Mouse (Mus musculus): Measurements from ENCODE around the gene Pawr.

Gene Pawr

DNA sequence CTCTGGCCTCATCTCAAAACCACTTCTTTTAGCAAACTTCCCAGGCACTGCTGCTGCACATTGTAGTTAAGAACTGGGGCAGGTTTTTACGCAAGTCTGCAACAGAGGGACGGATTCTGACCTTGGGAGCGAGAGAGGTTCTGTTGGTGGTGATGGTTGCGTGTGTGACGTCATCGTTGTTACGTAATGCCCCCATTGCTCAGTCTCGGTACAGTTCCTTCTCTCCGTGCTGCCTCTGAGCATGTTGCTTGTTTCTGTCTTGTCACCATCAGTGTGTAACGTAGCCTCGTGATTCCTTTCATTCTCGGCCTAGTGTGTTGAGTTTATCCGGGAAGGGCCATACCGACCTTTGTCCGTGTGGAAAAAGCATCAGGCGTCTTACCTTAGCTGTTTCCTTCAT, 28.1 kb downstream of the Pawr start:
- DNase-seq: no peak

DNA sequence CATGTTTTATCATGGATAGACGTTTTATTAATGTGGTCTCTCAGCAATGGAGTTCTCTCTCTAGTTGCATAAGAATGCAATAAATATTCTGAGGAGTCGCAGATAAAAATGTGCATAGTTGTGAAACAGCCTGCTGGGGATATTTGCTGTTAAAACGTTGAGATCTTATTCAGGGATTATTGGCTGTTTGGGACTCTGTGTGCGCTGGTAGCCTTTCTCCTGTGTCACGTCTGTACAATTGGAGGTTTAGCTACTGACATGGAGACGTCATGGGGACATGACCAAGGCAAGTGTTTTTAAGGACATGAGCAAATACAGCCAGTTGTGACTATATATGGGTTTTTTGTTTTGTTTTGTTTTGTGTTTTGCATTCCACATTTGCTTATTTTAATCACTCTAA, 28.9 kb downstream of the Pawr start:
- no peak for DNase-seq

DNA sequence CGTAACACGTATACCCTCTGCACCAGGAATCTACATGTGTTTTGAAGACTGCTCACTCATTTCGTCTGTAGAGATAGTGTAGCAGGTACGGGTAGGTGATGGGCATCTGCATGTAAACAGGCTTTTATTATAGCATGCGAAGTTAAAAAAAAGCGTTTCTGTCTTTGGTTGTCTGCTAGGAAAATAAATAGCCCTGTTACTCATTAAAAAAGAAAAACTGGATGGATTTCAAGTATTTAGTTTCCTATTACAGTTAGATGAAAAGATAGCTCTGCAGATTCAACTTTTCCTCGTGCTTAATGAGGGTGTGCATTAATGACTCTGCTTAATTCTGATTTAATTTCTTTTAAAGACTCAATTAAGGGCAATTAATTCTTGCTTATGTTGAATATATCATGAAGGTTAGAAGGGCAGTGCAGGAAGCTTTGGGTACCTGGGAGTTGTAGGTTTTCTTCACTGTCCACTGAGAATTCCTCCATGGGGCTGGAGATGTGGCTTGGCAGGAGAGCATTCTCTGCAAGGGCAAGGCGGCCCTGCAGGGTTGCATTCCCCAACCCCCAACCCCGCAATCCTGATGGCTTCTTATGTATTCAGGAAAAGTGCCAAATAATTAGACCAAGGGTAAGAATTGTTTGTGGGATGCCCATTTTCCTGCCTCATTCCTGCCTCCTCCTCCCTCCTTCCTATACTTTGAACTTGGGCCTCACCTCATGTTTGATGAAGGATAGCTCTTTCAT, 29.7 kb downstream of the Pawr start:
- no peak for DNase-seq

DNA sequence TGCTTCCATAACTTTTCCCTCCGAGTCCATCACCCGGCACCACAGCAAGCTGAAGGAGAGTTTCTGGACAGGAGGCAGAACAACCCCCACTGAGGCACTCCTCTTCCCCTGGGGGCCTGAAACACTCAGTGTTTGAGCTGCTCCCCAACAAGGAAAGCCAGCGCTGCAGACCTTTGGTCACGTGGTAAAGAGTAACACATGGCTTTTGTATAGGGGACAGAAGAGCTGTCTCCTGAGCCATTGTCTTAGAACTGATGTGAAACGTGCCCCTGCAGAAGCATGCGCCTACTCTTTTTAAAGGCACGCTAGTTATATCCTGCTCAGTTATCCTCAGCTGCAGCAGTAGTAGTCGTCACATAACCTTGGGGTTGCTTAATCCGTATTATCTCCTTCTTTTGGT, 32.0 kb downstream of the Pawr start:
- no peak for DNase-seq

DNA sequence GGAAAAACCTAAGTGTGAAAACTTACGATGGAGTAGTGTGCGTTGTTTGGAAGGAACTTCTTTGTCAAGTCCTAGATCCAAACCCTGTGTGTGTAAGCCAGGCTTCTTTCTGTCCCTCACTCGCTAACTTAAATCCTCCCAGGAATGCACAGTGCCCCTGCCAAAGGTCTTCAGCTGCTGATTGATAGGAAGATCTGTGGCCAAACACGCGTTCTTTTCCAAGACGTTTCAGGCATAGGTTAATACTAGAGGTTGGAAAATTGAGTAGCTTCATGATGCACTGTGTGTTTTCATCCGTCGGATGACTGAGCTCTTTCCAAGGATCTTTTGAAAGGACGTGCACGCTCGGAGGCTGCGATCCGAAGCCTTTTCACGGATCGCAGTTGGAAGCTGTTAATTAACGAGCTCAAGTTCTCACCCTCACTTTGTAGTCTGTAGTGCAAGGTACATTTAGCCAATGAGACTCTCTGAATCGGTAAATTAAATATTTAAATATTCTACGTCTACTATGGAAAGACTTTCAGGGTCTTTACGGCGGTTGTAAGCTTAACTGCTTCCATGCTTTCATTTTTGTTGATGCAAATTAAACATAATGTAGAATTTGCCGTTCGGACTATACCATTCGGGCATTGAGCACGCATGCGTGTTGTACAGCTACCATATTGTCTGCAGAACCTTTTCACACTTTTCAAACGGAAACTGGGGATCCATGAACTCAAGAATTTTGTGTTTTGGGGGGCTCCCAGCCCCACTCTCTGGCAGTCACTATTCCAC, 33.2 kb downstream of the Pawr start:
- DNase-seq: no peak

DNA sequence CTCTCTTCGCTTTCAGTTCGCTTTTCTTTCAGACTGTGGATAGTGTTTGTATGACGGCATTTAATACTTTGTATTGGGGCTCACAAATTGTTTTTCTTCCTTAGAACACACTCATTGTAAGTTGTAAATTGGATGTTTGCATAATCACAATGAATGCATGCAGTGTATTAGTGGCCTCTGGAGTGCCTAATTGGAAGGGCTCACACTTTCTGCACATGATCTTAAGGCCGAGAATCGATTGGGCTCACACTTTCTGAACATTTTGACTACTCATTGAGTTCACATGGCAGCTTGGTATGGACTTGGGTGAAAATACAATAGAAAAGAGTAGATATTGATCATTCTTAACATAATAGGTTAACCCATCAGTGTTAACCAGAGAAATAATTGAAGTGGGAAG, 34.3 kb downstream of the Pawr start:
- DNase-seq: no peak

DNA sequence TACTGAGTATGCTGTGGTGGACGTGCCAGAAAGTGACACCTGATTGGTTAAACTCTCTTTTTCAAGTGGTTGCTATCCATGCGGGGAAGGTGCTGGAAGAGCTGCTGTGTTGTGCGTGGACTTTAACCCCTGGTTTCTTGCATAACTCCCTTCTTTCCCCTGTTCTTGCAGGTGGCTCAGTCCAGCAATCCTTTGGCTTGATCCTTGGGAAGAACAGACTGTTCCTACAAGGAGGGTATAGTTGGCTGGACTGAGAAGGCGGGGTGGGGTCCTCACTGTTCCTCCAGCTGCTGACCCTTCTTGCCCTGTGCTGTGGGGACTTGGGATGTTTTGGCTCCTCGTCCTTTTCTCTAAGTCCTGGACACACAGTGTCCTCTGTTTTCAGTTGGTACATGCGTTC, 36.4 kb downstream of the Pawr start:
- no peak for DNase-seq

DNA sequence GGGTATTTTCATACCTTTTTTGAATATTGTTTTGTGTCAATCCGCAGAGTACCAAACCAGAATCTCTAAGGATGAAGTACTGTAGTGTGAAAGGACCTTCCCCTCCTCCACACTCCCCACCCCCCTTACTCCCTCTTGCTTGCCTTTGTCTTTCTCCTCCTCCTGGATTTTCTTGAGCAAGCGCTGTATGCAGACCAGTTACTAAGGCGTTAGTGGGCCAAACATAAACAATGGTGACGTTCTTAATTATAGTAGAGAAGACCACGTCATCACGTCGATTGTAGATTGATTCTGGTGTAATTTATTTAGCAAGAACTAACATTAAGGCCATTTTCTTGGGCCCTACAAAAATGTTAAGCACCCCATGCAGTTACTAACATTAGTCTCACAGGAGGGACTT, 40.3 kb downstream of the Pawr start:
- DNase-seq: no peak

DNA sequence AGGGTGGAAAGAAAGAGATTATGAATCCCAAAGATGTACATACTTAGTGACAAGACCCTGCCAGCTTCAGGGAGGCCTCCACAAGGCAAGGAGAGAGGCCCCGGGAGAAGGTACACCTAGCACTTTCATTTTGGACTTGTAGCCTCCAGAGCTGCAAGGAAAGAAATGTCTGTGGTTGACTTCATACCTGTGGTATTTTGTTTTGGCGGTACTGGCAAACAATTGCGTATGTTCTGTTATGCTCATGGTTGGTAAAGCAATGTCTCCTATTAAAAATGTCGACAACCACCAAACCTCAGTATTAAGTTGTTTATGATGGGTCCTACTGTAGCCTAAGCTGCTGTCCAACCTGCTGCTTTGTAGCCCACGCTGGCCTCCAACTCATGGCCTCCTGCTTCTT, 40.9 kb downstream of the Pawr start:
- no peak for DNase-seq

DNA sequence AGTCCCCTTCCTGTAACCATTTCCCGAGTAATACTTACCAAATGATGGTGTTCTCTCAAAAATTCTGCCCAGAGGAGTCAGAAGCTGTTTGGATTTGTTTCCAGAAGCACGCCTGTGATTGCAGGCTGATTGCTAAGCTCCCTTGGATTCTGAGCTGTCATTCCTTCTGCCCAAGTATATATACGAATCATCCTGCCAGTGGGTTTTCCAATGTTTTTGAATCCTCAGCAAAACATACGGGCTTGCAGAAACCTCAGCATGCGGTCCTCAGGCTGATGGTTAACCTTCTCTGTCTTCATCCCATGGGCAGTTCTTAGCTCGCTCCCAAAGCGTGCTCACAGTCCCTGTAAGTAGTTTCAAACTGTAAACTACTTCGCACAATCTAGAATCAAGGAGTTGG, 43.9 kb downstream of the Pawr start:
- no peak for DNase-seq

DNA sequence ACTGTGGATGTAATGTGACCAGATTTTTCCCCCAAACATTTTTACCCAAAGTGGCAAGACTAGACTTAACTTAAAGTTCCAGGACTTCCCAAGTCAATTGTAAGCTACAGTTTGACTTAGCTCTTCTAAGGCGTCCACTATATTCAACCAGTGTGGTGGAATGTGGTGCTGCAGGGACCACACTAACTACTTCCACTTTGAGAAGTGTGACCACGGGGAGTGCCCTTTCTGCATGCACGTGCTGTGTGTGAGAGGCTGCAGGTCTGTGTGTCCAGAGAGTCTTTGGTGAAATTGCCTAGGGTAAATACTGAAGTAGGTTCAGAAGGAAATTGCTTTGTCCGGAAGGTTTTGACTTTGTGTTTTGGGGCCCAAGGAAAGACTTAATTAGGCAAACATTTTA, 44.4 kb downstream of the Pawr start:
- DNase-seq: no peak

DNA sequence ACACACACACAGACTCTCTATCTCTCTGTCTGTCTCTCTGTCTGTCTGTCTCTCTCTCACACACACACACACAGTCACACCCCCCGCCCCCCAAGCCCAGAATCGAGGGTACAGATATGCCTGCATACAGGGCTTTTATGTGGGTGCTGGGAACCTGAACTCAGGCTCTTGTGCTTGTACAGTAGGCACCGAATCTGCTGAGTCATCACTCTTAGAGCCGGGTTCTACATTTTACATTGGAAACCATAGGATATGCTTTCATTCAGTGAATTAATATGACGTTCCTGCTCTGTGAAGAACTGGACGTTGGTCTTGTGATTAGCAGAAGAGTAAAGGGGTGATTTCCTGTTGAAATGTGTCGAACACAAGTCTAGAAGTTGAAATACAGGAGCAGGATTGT, 45.4 kb downstream of the Pawr start:
- no peak for DNase-seq

DNA sequence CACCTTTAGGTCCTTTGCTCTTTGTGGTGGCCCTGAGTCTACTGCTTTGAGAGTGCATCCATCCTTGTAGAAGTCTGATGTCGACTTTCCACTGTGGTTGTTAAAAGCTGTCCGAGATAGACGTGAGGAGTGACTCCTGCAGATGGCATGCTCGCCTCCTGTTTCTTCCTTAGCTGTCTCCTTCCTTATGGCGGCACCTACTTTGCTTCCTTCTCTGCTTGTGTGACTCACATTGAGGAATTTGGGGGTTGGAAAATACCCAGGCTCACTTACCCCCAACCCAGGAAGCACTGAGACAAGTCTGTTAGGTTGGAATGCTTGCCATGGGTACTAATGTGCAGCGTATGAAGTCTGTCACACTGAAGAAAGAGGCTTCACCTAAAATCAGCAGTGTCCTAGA, 46.1 kb downstream of the Pawr start:
- no peak for DNase-seq

DNA sequence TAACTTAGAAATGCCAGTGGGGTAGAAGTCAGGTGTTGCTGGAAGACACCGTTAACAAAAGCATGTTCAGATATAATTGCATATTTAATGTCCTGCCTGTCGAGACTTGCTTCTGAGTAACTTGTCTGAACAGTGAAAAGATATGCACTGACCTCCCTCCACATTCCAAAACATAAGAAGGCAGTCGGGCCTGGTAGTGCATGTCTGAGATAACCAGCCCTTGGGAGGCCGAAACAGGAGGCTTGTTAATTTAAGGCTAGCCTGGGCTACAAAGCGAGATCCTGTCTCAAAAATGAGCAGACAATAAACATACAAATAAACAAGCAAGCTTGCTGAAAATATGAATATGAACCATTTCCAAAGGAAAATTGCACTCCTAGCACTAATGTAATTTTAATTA, 46.6 kb downstream of the Pawr start:
- no peak for DNase-seq

DNA sequence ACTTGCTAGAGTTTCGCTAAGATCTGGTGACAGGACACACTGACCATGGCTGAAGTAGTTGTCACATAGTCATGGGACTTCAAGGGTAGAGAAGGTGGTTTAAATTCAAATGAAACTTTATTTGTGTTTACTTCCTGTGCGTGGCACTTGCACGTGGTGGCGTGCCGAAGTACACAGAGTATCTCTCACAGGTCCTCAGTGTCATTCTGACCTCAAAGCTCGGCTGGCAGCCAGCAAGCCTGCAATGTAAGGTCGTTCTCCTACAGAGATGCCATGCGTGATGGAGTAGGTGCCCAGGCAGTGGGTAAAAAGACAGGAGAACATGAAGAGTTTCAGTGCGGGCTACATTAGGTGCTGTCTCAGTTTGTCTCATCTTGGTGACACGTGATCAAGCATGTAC, 48.8 kb downstream of the Pawr start:
- DNase-seq: no peak

DNA sequence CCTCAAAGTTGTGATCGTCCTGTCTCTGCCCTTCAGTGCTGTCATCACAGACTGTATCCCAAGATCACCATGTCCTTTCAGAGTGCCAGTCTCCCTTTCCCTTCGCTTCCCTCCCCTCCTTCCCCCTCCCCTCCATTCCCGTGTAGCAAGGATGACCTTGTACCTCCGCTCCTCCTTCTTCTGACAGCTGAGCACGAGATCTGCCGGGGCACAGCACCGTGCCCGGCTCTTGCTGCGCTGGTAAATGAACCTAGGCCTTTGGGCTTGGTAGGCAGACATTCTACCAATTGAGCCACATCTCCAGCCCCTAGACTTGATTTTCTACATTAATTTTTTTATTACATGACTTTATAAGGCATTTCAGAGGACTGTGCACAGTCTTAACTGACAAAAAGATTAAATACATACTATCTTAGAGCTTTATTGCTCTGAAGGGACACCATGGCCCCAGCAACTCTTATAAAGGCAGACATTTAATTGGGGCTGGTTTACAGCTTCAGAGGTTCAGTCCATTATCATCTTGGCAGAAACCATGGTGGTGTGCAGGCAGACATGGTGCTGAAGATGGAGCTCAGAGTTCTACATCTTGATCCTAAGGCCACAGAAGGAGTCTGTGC, 52.3 kb downstream of the Pawr start:
- DNase-seq: no peak

DNA sequence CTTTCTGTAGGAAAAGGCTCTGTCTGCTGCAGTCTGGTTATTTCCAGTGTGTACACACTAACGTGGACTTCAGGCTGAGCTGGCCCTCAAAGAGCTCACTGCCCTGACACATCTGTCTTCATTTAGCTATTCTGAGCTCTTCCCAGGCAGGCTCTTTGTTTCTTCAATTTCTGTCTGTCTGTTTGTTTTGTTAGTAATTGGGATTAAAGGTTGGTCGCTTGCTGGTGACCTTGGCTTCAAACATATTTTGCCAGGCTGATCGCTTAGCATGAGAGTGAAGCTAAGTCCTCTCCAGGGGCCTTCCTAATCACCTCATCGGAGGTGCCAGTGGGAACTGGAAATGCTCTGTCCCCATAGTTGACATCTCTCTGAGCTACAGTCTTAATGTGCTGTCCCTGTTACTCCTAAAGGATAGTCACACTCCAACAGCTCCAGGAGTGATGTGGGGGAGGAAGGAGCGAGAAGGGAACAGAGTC, 53.6 kb downstream of the Pawr start:
- DNase-seq: no peak

DNA sequence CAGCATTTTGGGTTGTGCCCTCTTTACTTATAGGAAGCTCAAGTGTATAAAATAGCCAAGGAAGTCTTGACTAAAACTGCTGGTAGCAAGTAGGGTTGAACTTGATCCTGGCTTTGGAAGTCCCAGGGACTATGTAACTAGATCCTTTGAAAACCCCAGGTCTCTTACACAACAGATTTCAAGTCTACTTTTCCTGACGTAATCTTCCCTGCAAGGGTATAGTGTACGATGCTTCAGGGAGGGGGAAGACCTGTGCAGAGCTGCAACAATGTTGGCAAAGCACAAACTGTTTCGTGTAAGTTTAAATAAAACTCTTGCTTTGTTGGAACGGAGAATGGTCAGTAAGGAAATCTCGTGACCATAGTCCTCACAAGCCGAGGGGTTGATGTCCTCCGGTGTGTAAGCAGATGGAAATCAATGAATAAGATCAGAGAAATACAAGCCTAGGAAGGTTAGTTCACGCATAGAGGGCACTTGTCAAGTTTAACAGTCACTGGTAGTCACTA, 56.5 kb downstream of the Pawr start:
- DNase-seq: no peak

DNA sequence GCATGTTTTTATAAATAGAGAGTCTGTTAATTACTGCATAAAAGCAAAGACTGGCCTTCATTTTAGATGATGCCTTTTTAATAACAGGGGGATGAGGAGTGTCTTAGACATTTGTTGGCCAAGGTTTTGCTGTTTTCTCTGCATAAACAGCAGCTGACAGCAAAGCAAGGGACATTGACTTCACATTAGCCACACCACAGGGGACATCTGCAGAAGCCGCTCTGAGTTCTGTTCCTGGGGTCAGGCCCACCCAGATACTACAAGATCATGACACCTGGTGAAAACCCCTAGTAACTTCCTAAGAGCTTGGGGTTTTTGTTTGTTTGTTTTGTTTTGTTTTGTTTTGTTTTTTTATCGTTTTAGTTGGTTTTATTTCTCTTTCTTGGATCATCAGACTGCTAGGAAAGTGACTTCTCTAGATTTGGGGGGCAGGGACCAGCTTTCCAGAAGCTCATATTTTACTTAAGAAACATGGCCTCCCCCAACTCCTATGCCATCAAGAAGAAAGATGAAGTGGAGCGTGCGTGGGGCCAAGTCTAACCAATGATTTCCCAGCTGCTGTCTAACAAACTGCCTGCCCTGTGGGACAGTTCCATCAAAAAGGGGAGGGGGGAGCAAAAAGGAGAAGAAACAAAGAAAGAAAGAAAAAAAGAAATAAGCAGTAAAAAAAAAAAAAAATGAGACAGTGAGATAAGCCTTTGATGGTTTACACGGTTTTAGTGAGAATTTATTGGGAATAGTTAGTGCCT, 57.4 kb downstream of the Pawr start:
- DNase-seq: no peak

DNA sequence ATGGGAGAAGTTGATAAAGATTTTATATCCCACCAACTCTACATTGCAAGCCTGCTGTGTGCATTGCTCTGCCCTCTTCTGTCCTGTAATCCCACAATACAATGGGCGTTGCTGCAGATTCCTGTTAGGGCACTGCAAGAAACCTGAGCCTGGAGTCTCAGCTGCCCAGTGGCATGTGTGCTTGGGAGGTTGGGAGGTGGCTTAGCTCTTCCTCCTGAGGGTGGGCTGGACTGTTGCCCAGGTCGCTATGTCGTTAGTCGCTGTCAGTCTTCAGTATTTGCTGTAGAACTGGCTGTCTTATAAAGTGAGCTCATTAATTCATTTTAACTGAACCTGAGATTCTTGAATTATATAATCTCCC, 58.0 kb downstream of the Pawr start:
- DNase-seq: no peak

DNA sequence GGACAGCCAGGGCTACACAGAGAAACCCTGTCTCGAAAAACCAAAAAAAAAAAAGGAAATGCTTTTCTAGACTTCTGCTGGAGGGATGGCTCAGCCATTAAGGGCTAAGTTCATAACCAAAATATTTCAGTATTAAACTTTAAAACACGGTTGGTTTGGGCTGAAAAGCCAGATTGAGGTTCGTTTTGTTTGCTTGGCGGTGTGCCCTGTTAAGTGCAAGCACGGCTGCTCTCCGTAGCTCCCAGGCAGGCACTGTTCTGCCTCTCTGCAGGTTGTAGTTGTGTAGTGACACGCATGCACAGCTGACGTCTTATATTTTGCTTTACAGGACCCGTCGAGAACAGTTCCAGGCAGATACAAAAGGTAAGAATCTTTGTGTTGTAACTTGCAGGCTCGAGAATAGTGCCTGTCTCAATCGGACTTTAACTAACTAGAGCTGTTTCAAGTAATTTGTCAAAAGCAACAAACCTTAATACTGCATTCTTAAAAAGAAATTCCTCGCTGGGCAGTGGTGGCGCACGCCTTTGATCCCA, 59.5 kb downstream of the Pawr start:
- DNase-seq: no peak

DNA sequence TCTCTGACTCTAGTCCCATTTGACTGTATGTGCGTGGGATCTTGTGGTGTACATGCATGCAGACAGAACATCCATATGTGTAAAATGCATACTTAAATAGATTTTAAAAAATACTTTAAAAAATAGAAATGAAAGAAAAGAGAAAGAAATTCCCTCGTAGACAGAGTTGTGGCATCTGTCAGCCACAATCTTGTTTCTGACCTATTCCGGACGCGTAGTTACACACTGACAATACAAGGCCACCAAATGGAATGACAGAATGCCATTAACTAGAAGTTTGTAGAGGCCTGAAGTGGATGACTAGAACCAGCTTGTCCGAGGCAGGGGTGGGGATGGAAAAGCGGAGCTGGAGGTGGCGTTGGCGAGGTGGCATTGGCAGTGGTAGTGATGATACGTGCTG, 60.2 kb downstream of the Pawr start:
- DNase-seq: no peak

DNA sequence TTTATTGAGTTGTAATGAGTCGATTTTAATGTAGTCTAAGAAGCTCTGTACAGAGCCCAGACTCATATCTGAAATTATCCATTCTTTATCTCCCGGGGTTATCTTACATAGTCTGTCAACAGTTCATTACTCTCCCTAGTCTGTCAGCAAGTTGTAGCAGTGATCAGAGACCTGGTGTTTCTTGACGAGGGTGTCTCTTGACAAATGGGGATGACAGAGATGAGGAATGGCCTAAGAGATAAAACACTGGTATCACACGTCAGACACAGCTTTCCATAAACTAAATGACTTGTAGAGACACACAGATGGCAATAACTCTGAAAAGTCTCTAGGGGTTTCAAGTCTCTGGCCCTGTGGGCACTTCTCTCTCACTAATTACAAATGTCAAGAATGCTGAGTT, 62.4 kb downstream of the Pawr start:
- DNase-seq: no peak
